Mouse (Mus musculus) stomach, postnatal 0 days (tissue): ENCODE data around the gene Cep83. TPM values are rescaled to one million over a fixed set of nuclear protein-coding genes. Genes with fewer than 3 reads are reported as not detected.

Experiments used
- ATAC-seq: fragments of 200-750 bp; cut with Nextera tagmentation; 2 replicates; pipeline ENCODE4 v1.8.0; 2017; ENCODE audit not compliant: low FRiP score, low TSS enrichment
- DNase-seq: peaks from one replicate; pipeline ENCODE4 v3.0.0-alpha.2; 2016; ENCODE audit warnings: low spot score
- H3K27ac ChIP-seq: fragments of 300-500 bp; sonication (generic); replicated peaks from 2 replicates; pipeline ENCODE4 v1.5.1; 2014; ENCODE audit warnings: mild to moderate bottlenecking, control low read depth
- H3K27me3 ChIP-seq: fragments of 300-500 bp; sonication (generic); 2 replicates; pipeline ENCODE4 v1.6.1; 2014; ENCODE audit warnings: low read length; ENCODE audit not compliant: control insufficient read depth, insufficient read depth
- H3K36me3 ChIP-seq: fragments of 300-500 bp; sonication (generic); 2 replicates; pipeline ENCODE4 v1.6.1; 2014; ENCODE audit warnings: low read length, mixed read lengths; ENCODE audit not compliant: control insufficient read depth, insufficient read depth
- H3K4me1 ChIP-seq: fragments of 300-500 bp; sonication (generic); replicated peaks from 2 replicates; pipeline ENCODE4 v1.6.1; 2014; ENCODE audit warnings: antibody characterized with exemption; ENCODE audit not compliant: control insufficient read depth, insufficient read depth
- H3K4me2 ChIP-seq: fragments of 300-500 bp; sonication (generic); replicated peaks from 2 replicates; pipeline ENCODE4 v1.6.1; 2014; ENCODE audit warnings: low read depth, mild to moderate bottlenecking, control low read depth, moderate library complexity
- H3K4me3 ChIP-seq: fragments of 300-500 bp; sonication (generic); 2 replicates; pipeline ENCODE4 v1.5.1; 2014; ENCODE audit warnings: low read depth, low read length, control low read depth
- H3K9ac ChIP-seq: fragments of 300-500 bp; sonication (generic); 2 replicates; pipeline ENCODE4 v1.6.1; 2014; ENCODE audit warnings: mild to moderate bottlenecking, low read length, control low read depth, mixed read lengths
- H3K9me3 ChIP-seq: fragments of 300-500 bp; sonication (generic); 2 replicates; pipeline ENCODE4 v1.6.1; 2016; ENCODE audit warnings: low read length; ENCODE audit not compliant: control insufficient read depth
- CTCF ChIP-seq: IDR thresholded peaks from 2 replicates; pipeline ENCODE4 v1.5.1; 2016; ENCODE audit warnings: antibody characterized with exemption, low read depth, mild to moderate bottlenecking, moderate library complexity
- EP300 ChIP-seq: optimal IDR thresholded peaks from 2 replicates; pipeline ENCODE3; 2016; ENCODE audit warnings: antibody characterized with exemption
- WGBS: fragments of 180-500 bp; shearing (Covaris S2); extraction: QIAGEN DNeasy Blood & Tissue Kit; methylation state at CpG from one replicate; pipeline ENCODE4 v1.1.7; 2014; 5-methylcytosine and 5-hydroxymethylcytosine counted together
- polyA plus RNA-seq: library from polyadenylated mRNA; unstranded; fragments of >200 nt; fragmentation: Nextera tagmentation; extraction: Ambion mirVana; gene quantifications from 2 replicates; pipeline ENCODE4 v1.2.1, GENCODE M21; 2015

Cep83 gene
- polyA plus RNA-seq, 1 experiment from 2014 or later = 9.9 TPM

- Histone ChIP-seq H3K27ac (no peak overlapping the region), H3K4me1 (peaks cover 3% of the 10 kb centered on the region; the same call in 1 of the 2 replicates)
These were observed 138.0 kb downstream of the Cep83 start for GRCm38 (mm10) chr10:94826436-94826835.

GRCm38 (mm10) chr10:94827325-94827724 is 138.9 kb downstream of the Cep83 start:
- Histone ChIP-seq H3K27ac (no peak overlapping the region), H3K4me3 (no peak overlapping the region), H3K27me3 (no peaks in the 10 kb centered on the region), H3K4me2 (no peak overlapping the region), H3K9ac (no peak overlapping the region), H3K36me3 (no peaks in the 10 kb centered on the region), H3K4me1 (peaks cover 3% of the 10 kb centered on the region; the same call in 1 of the 2 replicates), H3K9me3 (no peaks in the 10 kb centered on the region)
- ATAC-seq (no peak), DNase-seq (no peak)
- WGBS = 82% methylated on average over 10 of the region's 10 CpGs
- no peak for TF ChIP-seq EP300
- no peak for TF ChIP-seq CTCF

More at GRCm38 (mm10) chr10:94826436-94826835, 138.0 kb downstream of the Cep83 start:
- no peak overlapping the region for H3K4me3 ChIP-seq
- H3K36me3 ChIP-seq = no peaks in the 10 kb centered on the region
- no peaks in the 10 kb centered on the region for H3K9me3 ChIP-seq
- ATAC-seq = no peak
- no peak overlapping the region for H3K4me2 ChIP-seq
- TF ChIP-seq CTCF (no peak), EP300 (no peak)
- DNase-seq = no peak
- WGBS = 78% methylated on average over 12 of the region's 12 CpGs
- no peaks in the 10 kb centered on the region for H3K27me3 ChIP-seq
- H3K9ac ChIP-seq = no peak overlapping the region

GRCm38 (mm10) chr10:94827890-94828733 is 139.7 kb downstream of the Cep83 start:
- Histone ChIP-seq H3K4me2 (no peak overlapping the region), H3K4me1 (peaks cover 3% of the 10 kb centered on the region; the same call in 1 of the 2 replicates), H3K36me3 (no peaks in the 10 kb centered on the region), H3K4me3 (no peak overlapping the region), H3K9ac (no peak overlapping the region), H3K9me3 (no peaks in the 10 kb centered on the region), H3K27me3 (no peaks in the 10 kb centered on the region), H3K27ac (no peak overlapping the region)
- WGBS = 88% methylated on average over 14 of the region's 14 CpGs
- ATAC-seq = no peak
- TF ChIP-seq CTCF (no peak), EP300 (no peak)
- no peak for DNase-seq

GRCm38 (mm10) chr10:94828734-94829230 is 140.3 kb downstream of the Cep83 start:
- H3K27me3 ChIP-seq = no peaks in the 10 kb centered on the region
- no peaks in the 10 kb centered on the region for H3K36me3 ChIP-seq
- DNase-seq (no peak), ATAC-seq (no peak)
- H3K4me2 ChIP-seq = peak overlapping the region; percentile 52
- no peak overlapping the region for H3K4me3 ChIP-seq
- no peak for TF ChIP-seq CTCF
- H3K9me3 ChIP-seq = no peaks in the 10 kb centered on the region
- no peak overlapping the region for H3K9ac ChIP-seq
- H3K4me1 ChIP-seq = peaks cover 3% of the 10 kb centered on the region; the same call in 1 of the 2 replicates
- 90% methylated on average over 7 of the region's 7 CpGs for WGBS
- peak overlapping the region; percentile 84; the same call in 1 of the 2 replicates for H3K27ac ChIP-seq

- 10% methylated on average over 6 of the region's 6 CpGs for WGBS
- Histone ChIP-seq H3K27ac (peak overlapping the region; percentile 84), H3K9ac (peak overlapping the region; percentile 41; the same call in 1 of the 2 replicates), H3K36me3 (no peaks in the 10 kb centered on the region), H3K4me2 (peak overlapping the region; percentile 52), H3K4me1 (peaks cover 3% of the 10 kb centered on the region; the same call in 1 of the 2 replicates), H3K27me3 (no peaks in the 10 kb centered on the region), H3K4me3 (peak overlapping the region; percentile 30), H3K9me3 (no peaks in the 10 kb centered on the region)
- TF ChIP-seq EP300 (no peak), CTCF (no peak)
- DNase-seq = peak; percentile 82
- peak; percentile 76; the same call in 1 of the 2 replicates for ATAC-seq
These were observed 141.0 kb downstream of the Cep83 start for GRCm38 (mm10) chr10:94829407-94829806.

- 86% methylated on average over 9 of the region's 9 CpGs for WGBS
- Histone ChIP-seq H3K4me3 (no peak overlapping the region), H3K9ac (no peak overlapping the region), H3K27ac (no peak overlapping the region), H3K27me3 (no peaks in the 10 kb centered on the region), H3K4me1 (no peaks in the 10 kb centered on the region), H3K9me3 (no peaks in the 10 kb centered on the region), H3K36me3 (no peaks in the 10 kb centered on the region), H3K4me2 (no peak overlapping the region)
- ATAC-seq (no peak), DNase-seq (no peak)
- TF ChIP-seq CTCF (no peak), EP300 (no peak)
These were observed 147.4 kb downstream of the Cep83 start for GRCm38 (mm10) chr10:94835874-94836273.
